Mouse (Mus musculus) neural tube, embryonic 12.5 days (tissue): ENCODE measurements around the gene Amtn. TPM values are rescaled to one million over a fixed set of nuclear protein-coding genes. Genes with fewer than 3 reads are reported as not detected.
"Not testable (repeated sequence)": the region's sequence is repeated elsewhere in the genome, so short reads cannot be mapped to it uniquely, and the experiment has no call there.

Source experiments
- ATAC-seq: fragments of 200-750 bp; cut with Nextera tagmentation; 2 replicates; pipeline ENCODE4 v1.8.0; 2017; ENCODE audit warnings: low read depth, mild to moderate bottlenecking, moderate TSS enrichment, moderate library complexity; ENCODE audit not compliant: low FRiP score
- H3K27ac ChIP-seq: fragments of 300-500 bp; sonication (generic); 2 replicates; pipeline ENCODE4 v1.5.1; 2016
- H3K27me3 ChIP-seq: fragments of 300-500 bp; sonication (generic); replicated peaks from 2 replicates; pipeline ENCODE4 v1.6.1; 2016; ENCODE audit warnings: mild to moderate bottlenecking
- H3K36me3 ChIP-seq: fragments of 300-500 bp; sonication (generic); 2 replicates; pipeline ENCODE4 v1.6.1; 2016; ENCODE audit warnings: mild to moderate bottlenecking
- H3K4me1 ChIP-seq: fragments of 300-500 bp; sonication (generic); 2 replicates; pipeline ENCODE4 v1.6.1; 2016
- H3K4me2 ChIP-seq: fragments of 300-500 bp; sonication (generic); replicated peaks from 2 replicates; pipeline ENCODE4 v1.6.1; 2016; ENCODE audit warnings: mild to moderate bottlenecking
- H3K4me3 ChIP-seq: fragments of 300-500 bp; sonication (generic); 2 replicates; pipeline ENCODE4 v1.5.1; 2016
- H3K9ac ChIP-seq: fragments of 300-500 bp; sonication (generic); 2 replicates; pipeline ENCODE4 v1.6.1; 2016; ENCODE audit warnings: mild to moderate bottlenecking
- H3K9me3 ChIP-seq: fragments of 300-500 bp; sonication (generic); 2 replicates; pipeline ENCODE4 v1.6.1; 2016; ENCODE audit warnings: mild to moderate bottlenecking
- WGBS: fragments of 180-500 bp; shearing (Covaris S2); methylation state at CpG from one replicate; pipeline ENCODE4 v1.1.7; 2016; 5-methylcytosine and 5-hydroxymethylcytosine counted together
- polyA plus RNA-seq: library from polyadenylated mRNA; unstranded; fragments of >200 nt; fragmentation: Nextera tagmentation; extraction: Ambion mirVana; gene quantifications from 2 replicates; pipeline ENCODE4 v1.2.1, GENCODE M21; 2016

Amtn gene
- polyA plus RNA-seq, result 0.33 TPM in 1 of 2 replicates, not detected in the other

DNA sequence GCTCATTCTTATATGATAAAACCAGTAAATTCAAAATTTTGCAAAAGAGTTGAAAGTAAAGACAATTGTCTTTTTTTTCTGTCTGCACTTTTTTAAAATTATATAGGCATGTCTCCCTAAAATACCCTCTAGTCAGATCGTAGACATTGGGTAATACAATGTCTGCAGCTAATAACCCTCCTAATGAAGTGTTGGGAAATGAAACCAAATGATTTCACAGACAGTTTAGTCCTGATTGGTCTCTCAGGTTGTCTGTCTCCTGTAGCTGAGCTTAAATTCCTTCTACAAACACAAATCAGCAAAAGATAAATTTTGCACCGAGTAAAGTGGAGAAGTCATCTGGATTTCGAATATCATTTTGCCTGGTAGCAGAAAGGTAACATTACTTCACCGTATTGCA lies at the start of gene Amtn:
Gene Amtn, plus strand, starts transcription at position 301 of the 400 bp plus-strand sequence.
- no peak within 1 kb of the TSS for H3K9ac ChIP-seq
- no peaks in the 10 kb centered on the region for H3K4me1 ChIP-seq
- no peak within 1 kb of the TSS for H3K4me3 ChIP-seq
- ATAC-seq, result no peak
- no peaks in the 10 kb centered on the region for H3K36me3 ChIP-seq
- no peak within 1 kb of the TSS for H3K27ac ChIP-seq
- WGBS, result 85% methylated on average over 4 of the region's 4 CpGs
- no peak within 1 kb of the TSS for H3K4me2 ChIP-seq
- H3K27me3 ChIP-seq, result no peaks in the 10 kb centered on the region
- H3K9me3 ChIP-seq, result no peaks in the 10 kb centered on the region

DNA sequence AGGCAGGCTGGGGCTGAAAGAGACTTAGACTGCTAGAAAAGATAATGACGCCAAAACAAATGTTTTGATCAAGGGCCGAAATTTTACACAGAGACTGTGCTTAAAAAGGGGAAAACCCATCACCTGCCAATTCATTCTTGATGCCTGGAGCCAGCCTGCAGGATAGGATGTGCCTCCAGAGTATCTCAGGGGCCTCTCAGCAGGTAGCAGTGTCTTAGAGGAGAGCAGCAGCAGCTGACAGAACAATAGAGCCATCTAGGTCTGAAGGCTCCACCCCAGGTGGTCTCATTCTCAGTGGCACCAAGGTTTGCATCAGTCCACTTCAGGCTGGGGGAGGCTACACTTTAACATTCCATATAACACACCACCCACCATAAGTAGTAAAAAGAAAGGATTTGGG lies 27.4 kb upstream of the Amtn start:
- 57% methylated on average over 2 of the region's 2 CpGs for WGBS
- not testable (repeated sequence) for H3K36me3 ChIP-seq, H3K9me3 ChIP-seq, H3K4me2 ChIP-seq, H3K4me3 ChIP-seq, H3K9ac ChIP-seq, ATAC-seq, H3K4me1 ChIP-seq, H3K27me3 ChIP-seq, H3K27ac ChIP-seq

- H3K9me3 ChIP-seq, result no peaks in the 10 kb centered on the region
- H3K9ac ChIP-seq, result no peak overlapping the region
- H3K4me1 ChIP-seq, result no peaks in the 10 kb centered on the region
- no peak overlapping the region for H3K27ac ChIP-seq
- H3K27me3 ChIP-seq, result no peaks in the 10 kb centered on the region
- H3K36me3 ChIP-seq, result no peaks in the 10 kb centered on the region
- ATAC-seq, result no peak
- H3K4me2 ChIP-seq, result no peak overlapping the region
- H3K4me3 ChIP-seq, result no peak overlapping the region
- WGBS, result 3% methylated on average over 5 of the region's 5 CpGs
Measured at GRCm38 (mm10) chr5:88364768-88365167, 11.1 kb upstream of the Amtn start.

- Histone ChIP-seq H3K27me3 (no peaks in the 10 kb centered on the region), H3K27ac (no peak overlapping the region), H3K9ac (no peak overlapping the region), H3K4me1 (no peaks in the 10 kb centered on the region), H3K4me2 (no peak overlapping the region), H3K9me3 (no peaks in the 10 kb centered on the region), H3K36me3 (no peaks in the 10 kb centered on the region), H3K4me3 (no peak overlapping the region)
- 88% methylated on average over 1 of the region's 1 CpGs for WGBS
- no peak for ATAC-seq
Measured at GRCm38 (mm10) chr5:88366886-88367285, 9.0 kb upstream of the Amtn start.

- ATAC-seq, result no peak
- Histone ChIP-seq H3K9ac (no peak overlapping the region), H3K4me3 (no peak overlapping the region), H3K4me1 (no peaks in the 10 kb centered on the region), H3K27ac (no peak overlapping the region), H3K27me3 (no peaks in the 10 kb centered on the region), H3K9me3 (no peaks in the 10 kb centered on the region), H3K4me2 (no peak overlapping the region), H3K36me3 (no peaks in the 10 kb centered on the region)
- WGBS, result 85% methylated on average over 6 of the region's 6 CpGs
Measured at GRCm38 (mm10) chr5:88370578-88371232, 5.2 kb upstream of the Amtn start.

DNA sequence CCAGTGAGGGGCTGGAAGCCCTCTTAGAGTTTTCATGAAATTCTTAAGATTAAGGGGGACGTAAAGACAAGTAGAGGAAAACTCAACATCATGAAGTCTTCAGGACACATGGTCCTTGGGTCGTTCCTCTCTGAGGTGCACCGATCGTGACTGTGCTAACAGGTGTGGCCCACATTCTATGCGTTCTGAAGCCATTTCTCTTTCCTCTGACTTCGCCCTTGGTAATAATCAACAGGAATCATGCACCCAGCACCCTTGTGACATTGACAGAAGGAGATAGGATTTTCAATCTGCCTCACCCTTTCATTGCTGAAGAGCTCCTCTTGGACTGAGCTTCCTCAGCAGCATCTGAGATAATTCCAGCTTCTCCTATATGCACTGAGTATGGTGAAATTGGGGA lies 3.3 kb upstream of the Amtn start:
- H3K27ac ChIP-seq, result no peak overlapping the region
- H3K36me3 ChIP-seq, result no peaks in the 10 kb centered on the region
- no peak for ATAC-seq
- H3K9me3 ChIP-seq, result no peaks in the 10 kb centered on the region
- no peaks in the 10 kb centered on the region for H3K4me1 ChIP-seq
- no peaks in the 10 kb centered on the region for H3K27me3 ChIP-seq
- no peak overlapping the region for H3K9ac ChIP-seq
- WGBS, result 88% methylated on average over 6 of the region's 6 CpGs
- H3K4me2 ChIP-seq, result no peak overlapping the region
- no peak overlapping the region for H3K4me3 ChIP-seq

GRCm38 (mm10) chr5:88391960-88392359 lies 16.1 kb downstream of the Amtn start:
- H3K27me3 ChIP-seq, H3K4me1 ChIP-seq, H3K4me3 ChIP-seq, H3K36me3 ChIP-seq, ATAC-seq, H3K4me2 ChIP-seq, H3K27ac ChIP-seq, H3K9me3 ChIP-seq, H3K9ac ChIP-seq: not testable (repeated sequence)
- WGBS, result 92% methylated on average over 2 of the region's 2 CpGs

DNA sequence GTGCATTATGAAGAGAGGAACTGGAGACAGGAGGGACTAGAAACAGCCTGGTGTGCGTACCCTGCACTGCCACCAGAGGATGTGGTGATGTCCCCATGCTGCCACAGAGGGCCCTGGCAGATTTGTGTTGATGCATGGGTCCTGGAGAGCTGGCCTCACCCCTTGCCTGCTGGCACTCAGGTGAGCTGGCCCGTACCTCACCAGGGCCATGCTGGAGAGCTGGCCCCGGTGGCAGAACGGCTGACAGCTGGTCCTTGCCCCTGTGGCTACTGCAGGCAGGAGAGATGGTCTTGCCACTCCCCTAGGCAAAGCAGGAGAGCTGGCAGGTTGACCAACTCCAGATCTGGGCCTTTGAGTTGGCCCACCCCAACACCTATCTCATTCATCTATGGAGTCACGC lies 22.7 kb downstream of the Amtn start:
- H3K9me3 ChIP-seq, result no peaks in the 10 kb centered on the region
- no peak overlapping the region for H3K4me3 ChIP-seq
- WGBS, result 73% methylated on average over 5 of the region's 5 CpGs
- no peaks in the 10 kb centered on the region for H3K4me1 ChIP-seq
- ATAC-seq, result no peak
- no peak overlapping the region for H3K9ac ChIP-seq
- H3K27ac ChIP-seq, result no peak overlapping the region
- no peak overlapping the region for H3K4me2 ChIP-seq
- no peaks in the 10 kb centered on the region for H3K27me3 ChIP-seq
- no peaks in the 10 kb centered on the region for H3K36me3 ChIP-seq

GRCm38 (mm10) chr5:88399849-88400248 lies 23.9 kb downstream of the Amtn start:
- Histone ChIP-seq H3K36me3 (no peaks in the 10 kb centered on the region), H3K9me3 (no peaks in the 10 kb centered on the region), H3K4me2 (no peak overlapping the region), H3K4me1 (no peaks in the 10 kb centered on the region), H3K27ac (no peak overlapping the region), H3K9ac (no peak overlapping the region), H3K4me3 (no peak overlapping the region), H3K27me3 (no peaks in the 10 kb centered on the region)
- ATAC-seq, result no peak
- WGBS, result 12% methylated on average over 6 of the region's 6 CpGs

DNA sequence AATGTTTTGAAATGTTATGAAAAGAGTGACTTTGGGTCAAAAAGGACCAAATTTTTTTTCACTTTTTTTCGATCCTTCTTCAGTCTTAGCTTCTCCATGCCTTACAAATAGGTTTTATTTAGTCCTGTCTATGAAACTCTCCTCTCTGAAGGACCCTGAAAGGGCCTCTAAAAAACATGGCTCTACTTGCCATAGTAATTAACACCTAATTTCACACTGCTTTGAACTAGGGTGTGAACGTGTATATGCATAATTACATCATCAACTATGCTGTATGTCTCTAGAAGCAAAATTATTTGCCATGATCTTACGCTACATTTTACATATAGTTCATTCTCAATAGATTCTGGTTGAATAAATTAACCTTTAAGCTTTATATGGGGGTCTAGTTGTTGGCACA lies 25.6 kb downstream of the Amtn start:
- WGBS, result 89% methylated on average over 3 of the region's 3 CpGs
- H3K4me2 ChIP-seq, result no peak overlapping the region
- no peak for ATAC-seq

GRCm38 (mm10) chr5:88420319-88421065 lies 44.6 kb downstream of the Amtn start:
- H3K36me3 ChIP-seq, result no peaks in the 10 kb centered on the region
- no peaks in the 10 kb centered on the region for H3K4me1 ChIP-seq
- no peak overlapping the region for H3K27ac ChIP-seq
- H3K9me3 ChIP-seq, result no peaks in the 10 kb centered on the region
- no peaks in the 10 kb centered on the region for H3K27me3 ChIP-seq
- H3K9ac ChIP-seq, result no peak overlapping the region
- ATAC-seq, result no peak
- 91% methylated on average over 8 of the region's 8 CpGs for WGBS
- H3K4me3 ChIP-seq, result no peak overlapping the region
- no peak overlapping the region for H3K4me2 ChIP-seq

More for the DNA sequence above, 25.6 kb downstream of the Amtn start:
- Histone ChIP-seq H3K4me3 (no peak overlapping the region), H3K36me3 (no peaks in the 10 kb centered on the region), H3K4me1 (no peaks in the 10 kb centered on the region), H3K9me3 (no peaks in the 10 kb centered on the region), H3K9ac (no peak overlapping the region), H3K27me3 (no peaks in the 10 kb centered on the region), H3K27ac (no peak overlapping the region)

- WGBS, result 63% methylated on average over 2 of the region's 2 CpGs
- not testable (repeated sequence) for H3K27me3 ChIP-seq, H3K27ac ChIP-seq, ATAC-seq, H3K9ac ChIP-seq, H3K4me3 ChIP-seq, H3K4me1 ChIP-seq, H3K36me3 ChIP-seq, H3K9me3 ChIP-seq, H3K4me2 ChIP-seq
Measured at GRCm38 (mm10) chr5:88424892-88425291, 49.0 kb downstream of the Amtn start.

DNA sequence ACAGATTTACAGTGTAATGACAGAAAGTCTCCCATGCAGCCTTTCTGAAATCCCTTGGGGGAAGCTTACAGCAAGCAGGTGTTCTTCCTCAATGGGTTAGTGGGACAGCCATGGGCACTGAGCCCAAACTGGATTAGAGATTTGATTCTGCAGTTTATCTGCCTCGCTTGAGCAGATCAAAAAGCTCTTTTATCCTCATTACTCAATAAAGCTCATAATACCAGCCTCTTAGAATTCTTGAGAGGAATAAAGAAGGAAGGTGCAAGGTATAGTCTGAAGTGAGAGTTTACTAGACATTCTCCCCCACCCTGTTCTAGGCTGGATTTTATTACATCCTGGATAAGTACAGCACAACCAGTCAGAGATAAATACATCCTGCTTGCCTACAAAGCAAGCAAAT lies 50.8 kb downstream of the Amtn start:
- WGBS, result 83% methylated on average over 1 of the region's 1 CpGs
- no peak overlapping the region for H3K27ac ChIP-seq
- no peak for ATAC-seq

More for the DNA sequence above, 50.8 kb downstream of the Amtn start:
- no peaks in the 10 kb centered on the region for H3K9me3 ChIP-seq
- H3K4me1 ChIP-seq, result no peaks in the 10 kb centered on the region
- H3K4me2 ChIP-seq, result no peak overlapping the region
- H3K27me3 ChIP-seq, result no peaks in the 10 kb centered on the region
- H3K36me3 ChIP-seq, result no peaks in the 10 kb centered on the region
- H3K9ac ChIP-seq, result no peak overlapping the region
- no peak overlapping the region for H3K4me3 ChIP-seq
